Mouse (Mus musculus) neural tube, postnatal 0 days (tissue): Measurements from ENCODE around the gene Gm10197. TPM values are rescaled to one million over a fixed set of nuclear protein-coding genes. Genes with fewer than 3 reads are reported as not detected.

Experiments
- polyA plus RNA-seq: library from polyadenylated mRNA; unstranded; fragments of >200 nt; fragmentation: Nextera tagmentation; extraction: Ambion mirVana; gene quantifications from 2 replicates; pipeline ENCODE4 v1.2.1, GENCODE M21; 2015

Gm10197 gene
- polyA plus RNA-seq = not detected in 2 replicates

DNA sequence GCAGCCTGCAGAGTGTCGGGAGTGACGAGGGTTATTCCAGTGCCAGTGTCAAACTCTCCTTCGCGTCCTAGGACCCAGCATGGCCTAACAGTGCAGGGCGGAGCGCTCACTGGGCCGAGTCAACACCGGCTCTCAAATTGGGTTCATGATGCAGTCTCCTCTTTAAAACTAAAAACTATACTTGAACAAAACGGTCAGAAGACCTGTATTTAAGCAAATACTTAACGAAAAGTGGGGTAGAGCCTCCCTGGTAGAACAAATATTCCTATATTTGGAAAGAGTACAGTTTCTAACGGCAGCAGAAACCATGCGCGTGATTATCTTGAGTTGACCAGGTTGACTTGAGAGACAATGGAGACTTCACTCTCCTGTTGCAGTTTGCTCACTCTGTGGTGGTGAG lies at the start of gene Gm10197:
Gm10197 (minus strand) TSS at position 101 of the 400 bp plus-strand sequence.

DNA sequence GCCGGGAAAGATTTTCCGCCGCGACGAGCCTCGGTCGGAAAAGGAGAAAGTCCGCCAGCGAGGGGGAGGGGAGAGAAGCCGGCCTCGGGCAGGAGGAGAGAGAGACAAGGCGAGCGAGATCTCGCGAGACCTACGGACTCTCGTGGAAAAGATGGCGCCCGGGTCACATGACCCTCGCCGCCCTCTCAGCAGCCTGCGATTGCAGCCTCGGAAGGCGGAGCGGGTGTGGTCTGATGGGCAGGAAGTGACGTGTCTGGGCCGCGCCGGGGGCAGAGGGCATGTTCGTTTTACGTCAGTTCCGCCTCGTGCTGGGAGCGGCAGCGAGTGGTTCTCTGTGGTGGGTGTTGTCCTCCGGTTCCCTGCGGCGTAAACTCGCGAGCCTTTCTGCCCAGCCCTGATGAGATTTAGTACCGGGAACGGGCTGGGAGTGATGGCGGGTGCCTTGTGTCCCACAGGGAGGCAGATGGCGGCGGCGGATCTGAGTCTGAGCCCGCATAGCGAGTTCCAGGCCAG lies 19.0 kb upstream of the Gm10197 start, which contains the start of gene Smndc1:
Smndc1 (minus strand) TSS at position 84 of the 513 bp plus-strand sequence.

Other genes with a start within 250 kb of the Gm10197 start
- gene Add3, start 231.3 kb downstream of the Gm10197 start, polyA plus RNA-seq = 74.0 and 74.7 TPM in 2 replicates
- 32.2 and 36.6 TPM in 2 replicates for gene Mxi1, start 61.2 kb downstream of the Gm10197 start, polyA plus RNA-seq
- 26.1 and 35.7 TPM in 2 replicates for gene Smndc1, start 18.8 kb upstream of the Gm10197 start, polyA plus RNA-seq
- 3.2 and 4.0 TPM in 2 replicates for gene Dusp5, start 157.3 kb upstream of the Gm10197 start, polyA plus RNA-seq
- 162 and 167 TPM in 2 replicates for gene Nutf2-ps1, start 217.3 kb upstream of the Gm10197 start, polyA plus RNA-seq
- 36.2 and 37.3 TPM in 2 replicates for gene Smc3, start 228.6 kb upstream of the Gm10197 start, polyA plus RNA-seq